9 mouse cellular contexts compared by ENCODE assay signal in the genomic region with DNA sequence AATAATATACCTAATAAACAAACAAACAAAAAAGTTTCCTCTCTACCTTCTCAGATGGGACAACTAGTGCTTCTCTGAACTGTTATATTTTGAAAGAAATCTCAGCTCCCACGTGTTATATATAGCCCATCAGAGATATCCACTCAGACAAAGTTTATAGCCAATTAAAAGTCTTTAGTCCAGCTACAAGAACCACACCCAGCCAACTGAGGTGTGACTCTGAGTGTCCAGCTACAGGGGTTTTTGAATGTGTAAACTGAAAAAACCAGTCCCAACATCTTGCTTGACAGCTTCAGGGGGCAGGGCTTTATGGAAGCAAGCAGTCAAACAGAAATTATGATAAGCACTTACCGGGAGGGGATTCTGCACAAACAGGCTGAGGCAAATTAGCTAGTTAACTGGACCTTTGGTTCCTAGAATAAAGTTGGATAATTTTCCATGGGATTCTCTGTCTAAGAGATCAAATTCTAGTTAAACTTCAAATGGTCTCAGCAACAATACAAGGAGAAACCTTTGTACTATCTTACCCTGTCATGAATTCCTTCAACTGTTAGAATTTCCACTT.
"Had no signal": no experiment of that assay in that cellular context is flagged by ENCODE, and none has a peak within 500 bp of the region (broad histone marks: within the 10 kb centered on the region; RNA-seq: fewer than 3 reads in every experiment).

No protein-coding gene starts in this region.

- H3K27ac ChIP-seq: hindbrain, postnatal 0 days; limb, embryonic 13.5 days; liver, embryonic 14.5 days; neural tube, embryonic 12.5 days had no signal

- H3K9me3 ChIP-seq: limb, embryonic 13.5 days; neural tube, embryonic 12.5 days had no signal

- H3K36me3 ChIP-seq: limb, embryonic 13.5 days; neural tube, embryonic 12.5 days had no signal

- H3K4me1 ChIP-seq: limb, embryonic 13.5 days; neural tube, embryonic 12.5 days had no signal

- H3K27me3 ChIP-seq: limb, embryonic 13.5 days; neural tube, embryonic 12.5 days had no signal

- H3K4me3 ChIP-seq: limb, embryonic 13.5 days; neural tube, embryonic 12.5 days had no signal

- H3K4me2 ChIP-seq: limb, embryonic 13.5 days; neural tube, embryonic 12.5 days had no signal

- DNase-seq: kidney, adult 18-20 months; left cerebral cortex, postnatal 4 days; lung, adult 18-20 months; midbrain, embryonic 14.5 days; thymus, postnatal 4 days had no signal

- H3K9ac ChIP-seq: limb, embryonic 13.5 days; liver, embryonic 14.5 days; neural tube, embryonic 12.5 days had no signal

- ATAC-seq: hindbrain, postnatal 0 days had no signal
